ENCODE assay signal across 25 mouse cellular contexts in genomic region chr10:121984887-121985286, GRCm38 (mm10).
"Had no signal": no experiment of that assay in that cellular context is flagged by ENCODE, and none has a peak within 500 bp of the region (broad histone marks: within the 10 kb centered on the region; RNA-seq: fewer than 3 reads in every experiment).

No protein-coding gene starts in this region.

- H3K27me3 ChIP-seq: heart, embryonic 15.5 days; hindbrain, embryonic 12.5 days; limb, embryonic 13.5 days; limb, embryonic 15.5 days; liver, embryonic 12.5 days had no signal

- DNase-seq: gastrocnemius, postnatal 14 days; gastrocnemius, postnatal 36 days; heart, adult 2 months; heart, postnatal 14 days; heart, postnatal 36 days; kidney, adult 11 months; kidney, adult 2 months; kidney, adult 9 months; kidney, postnatal 10 days; kidney, postnatal 25 days; layer of hippocampus, adult 9-11 months; layer of hippocampus, postnatal 36 days; left cerebral cortex, postnatal 4 days had no signal

- H3K9ac ChIP-seq: heart, embryonic 13.5 days; heart, embryonic 15.5 days; hindbrain, embryonic 12.5 days; hindbrain, embryonic 14.5 days; limb, embryonic 13.5 days; limb, embryonic 15.5 days; liver, embryonic 12.5 days; liver, embryonic 14.5 days had no signal

- H3K27ac ChIP-seq: heart, adult 2 months; heart, embryonic 13.5 days; heart, embryonic 15.5 days; hindbrain, embryonic 12.5 days; hindbrain, embryonic 14.5 days; hindbrain, postnatal 0 days; limb, embryonic 13.5 days; limb, embryonic 15.5 days; liver, embryonic 12.5 days; liver, embryonic 14.5 days had no signal

- H3K4me3 ChIP-seq: heart, adult 2 months; heart, embryonic 13.5 days; heart, embryonic 15.5 days; hindbrain, embryonic 12.5 days; limb, embryonic 13.5 days; limb, embryonic 15.5 days; liver, embryonic 12.5 days had no signal

- H3K4me2 ChIP-seq: heart, embryonic 11.5 days; heart, embryonic 13.5 days; heart, embryonic 15.5 days; hindbrain, embryonic 12.5 days; hindbrain, embryonic 14.5 days; limb, embryonic 13.5 days; limb, embryonic 15.5 days; liver, embryonic 12.5 days had no signal

- H3K9me3 ChIP-seq: heart, embryonic 13.5 days; heart, embryonic 15.5 days; hindbrain, embryonic 12.5 days; limb, embryonic 13.5 days; limb, embryonic 15.5 days; liver, embryonic 12.5 days had no signal

- H3K36me3 ChIP-seq: heart, embryonic 13.5 days; heart, embryonic 15.5 days; hindbrain, embryonic 12.5 days; limb, embryonic 13.5 days; limb, embryonic 15.5 days; liver, embryonic 12.5 days had no signal

- ATAC-seq: forebrain, embryonic 16.5 days; hindbrain, postnatal 0 days; intestine, embryonic 16.5 days; liver, embryonic 12.5 days had no signal
